Mouse (Mus musculus) forebrain, embryonic 10.5 days (tissue): ENCODE results near the gene Smoc1. TPM values are rescaled to one million over a fixed set of nuclear protein-coding genes. Genes with fewer than 3 reads are reported as not detected.

ENCODE experiments used
- DNase-seq: peaks from one replicate; pipeline ENCODE4 v3.0.0-alpha.2; 2017; ENCODE audit warnings: low spot score; ENCODE audit errors: extremely low spot score
- H3K27ac ChIP-seq: fragments of 300-500 bp; sonication (generic); 2 replicates; pipeline ENCODE4 v1.5.1; 2016; ENCODE audit warnings: mild to moderate bottlenecking
- H3K27me3 ChIP-seq: fragments of 300-500 bp; sonication (generic); 2 replicates; pipeline ENCODE4 v1.6.1; 2016; ENCODE audit warnings: mild to moderate bottlenecking; ENCODE audit not compliant: poor library complexity, severe bottlenecking
- H3K36me3 ChIP-seq: fragments of 300-500 bp; sonication (generic); replicated peaks from 2 replicates; pipeline ENCODE4 v1.6.1; 2016; ENCODE audit warnings: mild to moderate bottlenecking, moderate library complexity
- H3K4me1 ChIP-seq: fragments of 300-500 bp; sonication (generic); 2 replicates; pipeline ENCODE4 v1.6.1; 2016
- H3K4me3 ChIP-seq: fragments of 300-500 bp; sonication (generic); 2 replicates; pipeline ENCODE4 v1.5.1; 2016; ENCODE audit warnings: mild to moderate bottlenecking, moderate library complexity
- H3K9me3 ChIP-seq: fragments of 300-500 bp; sonication (generic); 2 replicates; pipeline ENCODE4 v1.6.1; 2016; ENCODE audit warnings: mild to moderate bottlenecking, moderate library complexity
- WGBS: fragments of 180-500 bp; shearing (Covaris S2); methylation state at CpG from one replicate; pipeline ENCODE4 v1.1.7; 2016; 5-methylcytosine and 5-hydroxymethylcytosine counted together
- polyA plus RNA-seq: library from polyadenylated mRNA; unstranded; fragments of >200 nt; fragmentation: Nextera tagmentation; extraction: Ambion mirVana; gene quantifications from 2 replicates; pipeline ENCODE4 v1.2.1, GENCODE M21; 2016

The Smoc1 gene
- polyA plus RNA-seq, 1 experiment from 2014 or later, result 15.9 TPM

- DNase-seq, result no peak
These were observed 97.2 kb downstream of the Smoc1 start for GRCm38 (mm10) chr12:81123793-81124192.

DNA sequence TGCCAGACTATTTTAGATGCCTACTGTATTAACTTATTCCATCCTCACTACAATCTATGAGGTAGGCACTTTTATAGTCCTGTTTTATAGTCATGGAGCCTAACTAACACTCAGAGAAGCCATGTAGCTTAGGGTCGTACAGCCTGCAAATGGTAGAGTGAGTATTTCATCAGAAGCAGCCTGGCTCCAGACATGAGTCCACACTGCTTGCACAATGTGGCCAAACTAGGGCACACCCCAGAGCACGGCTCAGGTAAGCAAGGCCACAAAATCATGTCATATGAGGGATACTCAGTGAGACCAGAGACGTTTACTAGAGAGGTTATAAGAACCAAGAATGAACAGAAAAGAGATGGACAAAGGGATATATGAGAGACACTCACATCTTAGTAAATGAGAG is 100.2 kb downstream of the Smoc1 start:
- Histone ChIP-seq H3K27me3 (no peaks in the 10 kb centered on the region), H3K36me3 (no peaks in the 10 kb centered on the region), H3K4me3 (no peak overlapping the region), H3K27ac (no peak overlapping the region), H3K4me1 (no peaks in the 10 kb centered on the region), H3K9me3 (no peaks in the 10 kb centered on the region)
- 89% methylated on average over 3 of the region's 3 CpGs for WGBS
- DNase-seq, result no peak

More at GRCm38 (mm10) chr12:81123793-81124192, 97.2 kb downstream of the Smoc1 start:
- peaks cover 5% of the 10 kb centered on the region; the same call in 1 of the 2 replicates for H3K9me3 ChIP-seq
- H3K36me3 ChIP-seq, result no peaks in the 10 kb centered on the region
- H3K27ac ChIP-seq, result no peak overlapping the region
- no peaks in the 10 kb centered on the region for H3K27me3 ChIP-seq
- no peaks in the 10 kb centered on the region for H3K4me1 ChIP-seq
- no peak overlapping the region for H3K4me3 ChIP-seq

- peaks cover 9% of the 10 kb centered on the region for H3K4me1 ChIP-seq
- no peaks in the 10 kb centered on the region for H3K27me3 ChIP-seq
- 92% methylated on average over 5 of the region's 5 CpGs for WGBS
- H3K27ac ChIP-seq, result no peak overlapping the region
- DNase-seq, result no peak
- no peaks in the 10 kb centered on the region for H3K36me3 ChIP-seq
- H3K4me3 ChIP-seq, result no peak overlapping the region
- no peaks in the 10 kb centered on the region for H3K9me3 ChIP-seq
These were observed 102.1 kb downstream of the Smoc1 start for GRCm38 (mm10) chr12:81128693-81129092.

DNA sequence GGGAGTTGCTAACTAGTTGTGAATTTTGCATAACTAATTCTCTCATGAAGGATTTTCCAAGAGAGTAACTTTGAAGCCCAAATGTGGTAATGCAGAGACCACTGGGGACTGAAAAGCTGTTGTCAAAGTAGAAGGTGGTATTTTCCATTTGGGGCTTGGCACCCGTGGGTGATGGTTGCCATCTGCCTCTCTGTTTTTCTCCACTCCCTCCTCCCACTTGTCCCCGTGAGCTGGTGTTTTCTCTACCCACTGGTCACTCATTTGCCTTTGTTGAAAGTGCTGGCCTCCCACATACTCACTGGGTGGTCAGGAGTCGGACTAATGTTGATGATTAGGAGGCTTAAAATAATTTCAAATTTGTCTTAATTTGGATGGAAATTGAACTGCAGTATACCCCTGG is 104.1 kb downstream of the Smoc1 start:
- no peaks in the 10 kb centered on the region for H3K9me3 ChIP-seq
- H3K27ac ChIP-seq, result no peak overlapping the region
- peaks cover 9% of the 10 kb centered on the region for H3K4me1 ChIP-seq
- no peaks in the 10 kb centered on the region for H3K27me3 ChIP-seq
- no peak overlapping the region for H3K4me3 ChIP-seq
- WGBS, result 77% methylated on average over 3 of the region's 3 CpGs
- no peaks in the 10 kb centered on the region for H3K36me3 ChIP-seq
- DNase-seq, result no peak

DNA sequence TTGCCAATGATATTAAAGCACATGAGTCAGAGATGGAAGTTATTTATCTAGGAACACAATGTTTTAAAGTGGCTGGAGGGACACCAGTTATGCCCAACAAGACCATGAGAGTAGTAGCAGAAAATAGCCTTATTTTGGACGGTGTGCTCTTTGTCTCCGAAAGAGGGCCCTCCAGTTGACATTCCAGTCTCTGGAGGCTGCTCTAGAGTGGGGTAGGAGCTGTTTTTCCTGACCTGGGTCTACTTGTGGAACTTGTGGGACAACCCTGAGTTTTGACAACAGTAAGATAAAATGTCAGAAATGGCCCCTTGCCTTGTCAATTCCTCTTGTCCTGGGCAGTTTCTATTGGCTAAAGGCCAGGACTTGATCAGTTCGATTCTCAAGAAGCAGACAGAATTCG is 104.5 kb downstream of the Smoc1 start:
- Histone ChIP-seq H3K36me3 (no peaks in the 10 kb centered on the region), H3K27me3 (no peaks in the 10 kb centered on the region), H3K4me3 (no peak overlapping the region), H3K4me1 (peaks cover 9% of the 10 kb centered on the region), H3K27ac (no peak overlapping the region), H3K9me3 (no peaks in the 10 kb centered on the region)
- DNase-seq, result no peak
- 81% methylated on average over 4 of the region's 4 CpGs for WGBS

GRCm38 (mm10) chr12:81133055-81133665 is 106.6 kb downstream of the Smoc1 start:
- 62% methylated on average over 4 of the region's 4 CpGs for WGBS
- H3K9me3 ChIP-seq, result no peaks in the 10 kb centered on the region
- no peak for DNase-seq
- no peaks in the 10 kb centered on the region; the same call in 1 of the 2 replicates for H3K36me3 ChIP-seq
- H3K27me3 ChIP-seq, result no peaks in the 10 kb centered on the region
- peaks cover 9% of the 10 kb centered on the region for H3K4me1 ChIP-seq
- peak overlapping the region; percentile 17; the same call in 1 of the 2 replicates for H3K27ac ChIP-seq
- H3K4me3 ChIP-seq, result no peak overlapping the region

GRCm38 (mm10) chr12:81138217-81138616 is 111.6 kb downstream of the Smoc1 start:
- Histone ChIP-seq H3K4me1 (peaks cover 25% of the 10 kb centered on the region), H3K27me3 (peaks cover 36% of the 10 kb centered on the region), H3K4me3 (no peak overlapping the region), H3K36me3 (no peaks in the 10 kb centered on the region; the same call in 1 of the 2 replicates), H3K9me3 (no peaks in the 10 kb centered on the region), H3K27ac (no peak overlapping the region)
- WGBS, result 91% methylated on average over 6 of the region's 6 CpGs
- DNase-seq, result no peak

GRCm38 (mm10) chr12:81139463-81139862 is 112.9 kb downstream of the Smoc1 start:
- WGBS, result 94% methylated on average over 6 of the region's 6 CpGs

DNA sequence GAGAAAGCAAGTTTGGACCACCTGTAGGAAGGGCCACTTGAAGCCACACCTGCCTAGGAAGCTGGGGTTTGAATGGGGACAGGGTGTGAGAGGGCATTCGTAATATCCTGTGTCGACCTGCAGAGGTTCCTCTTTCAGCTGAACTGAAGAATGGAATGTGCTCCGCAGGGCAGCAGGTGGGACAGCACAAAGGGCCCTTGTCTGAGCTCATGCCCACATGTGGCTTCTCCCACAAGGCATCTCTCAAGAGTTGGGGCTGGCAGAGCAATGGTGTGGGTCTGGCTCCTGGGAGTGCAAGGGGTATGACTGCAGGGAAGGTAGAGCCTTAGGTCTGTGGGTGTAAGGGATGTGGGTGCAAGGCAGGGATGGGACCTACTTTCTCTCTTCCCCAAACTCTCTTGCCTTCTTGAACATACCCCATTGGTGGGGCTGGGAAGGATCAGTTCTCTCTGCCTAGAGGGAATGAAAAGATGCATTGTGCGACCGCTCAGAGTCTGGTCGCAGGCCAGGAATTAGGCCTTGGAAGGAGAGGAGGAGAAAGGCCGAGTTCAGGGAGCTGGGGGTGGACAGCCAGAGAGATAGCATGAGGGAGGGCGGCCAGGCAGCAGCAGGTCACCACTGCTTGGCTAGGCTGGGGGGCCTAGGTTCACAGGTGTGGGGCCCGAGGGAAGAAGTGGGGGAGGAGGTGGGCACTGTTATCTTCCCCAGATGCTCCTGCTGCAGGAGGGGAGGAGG is 114.2 kb downstream of the Smoc1 start:
- H3K4me1 ChIP-seq, result peaks cover 30% of the 10 kb centered on the region
- H3K27me3 ChIP-seq, result peaks cover 61% of the 10 kb centered on the region
- H3K27ac ChIP-seq, result peak overlapping the region; percentile 79
- peak; percentile 45 for DNase-seq
- no peak overlapping the region for H3K4me3 ChIP-seq
- no peaks in the 10 kb centered on the region; the same call in 1 of the 2 replicates for H3K36me3 ChIP-seq
- 25% methylated on average over 9 of the region's 9 CpGs for WGBS
- H3K9me3 ChIP-seq, result no peaks in the 10 kb centered on the region

More at GRCm38 (mm10) chr12:81139463-81139862, 112.9 kb downstream of the Smoc1 start:
- Histone ChIP-seq H3K27me3 (peaks cover 48% of the 10 kb centered on the region), H3K36me3 (no peaks in the 10 kb centered on the region; the same call in 1 of the 2 replicates), H3K27ac (0 out of 2 replicates have a peak overlapping the region, but pooled peaks have one; percentile 3), H3K9me3 (no peaks in the 10 kb centered on the region), H3K4me3 (no peak overlapping the region), H3K4me1 (peaks cover 26% of the 10 kb centered on the region)
- no peak for DNase-seq

- H3K4me1 ChIP-seq, result peaks cover 35% of the 10 kb centered on the region
- 18% methylated on average over 7 of the region's 7 CpGs for WGBS
- no peaks in the 10 kb centered on the region for H3K9me3 ChIP-seq
- peaks cover 61% of the 10 kb centered on the region for H3K27me3 ChIP-seq
- no peaks in the 10 kb centered on the region; the same call in 1 of the 2 replicates for H3K36me3 ChIP-seq
- H3K27ac ChIP-seq, result peak overlapping the region; percentile 79
- H3K4me3 ChIP-seq, result no peak overlapping the region
- DNase-seq, result peak; percentile 30
These were observed 114.7 kb downstream of the Smoc1 start for GRCm38 (mm10) chr12:81141329-81141711.

DNA sequence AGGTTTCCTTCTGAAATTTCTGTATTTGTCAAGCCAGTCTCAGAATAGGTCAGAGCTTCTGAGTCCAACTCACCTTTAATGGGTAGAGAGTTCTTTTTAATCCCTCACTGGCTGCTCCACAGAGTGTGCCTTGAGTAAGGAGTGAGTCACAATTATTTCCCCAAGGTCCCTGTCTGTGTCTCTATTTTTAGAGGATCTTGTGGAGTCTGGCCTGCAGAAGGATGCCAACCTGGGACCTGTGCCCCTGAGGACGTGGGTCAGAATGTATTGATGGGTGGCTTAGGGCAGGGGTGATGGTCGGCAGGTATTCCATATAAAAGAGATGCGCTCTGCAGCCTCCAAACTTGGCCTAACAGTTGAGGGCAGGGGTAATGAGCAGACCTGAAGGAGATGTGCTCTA is 115.6 kb downstream of the Smoc1 start:
- Histone ChIP-seq H3K27me3 (peaks cover 61% of the 10 kb centered on the region), H3K4me3 (no peak overlapping the region), H3K4me1 (peaks cover 45% of the 10 kb centered on the region), H3K36me3 (no peaks in the 10 kb centered on the region; the same call in 1 of the 2 replicates), H3K27ac (no peak overlapping the region), H3K9me3 (no peaks in the 10 kb centered on the region)
- no peak for DNase-seq
- 90% methylated on average over 3 of the region's 3 CpGs for WGBS

GRCm38 (mm10) chr12:81144201-81144600 is 117.6 kb downstream of the Smoc1 start:
- peaks cover 79% of the 10 kb centered on the region for H3K27me3 ChIP-seq
- H3K36me3 ChIP-seq, result no peaks in the 10 kb centered on the region
- peaks cover 45% of the 10 kb centered on the region for H3K4me1 ChIP-seq
- 59% methylated on average over 10 of the region's 10 CpGs for WGBS
- no peak for DNase-seq
- no peak overlapping the region for H3K27ac ChIP-seq
- H3K9me3 ChIP-seq, result no peaks in the 10 kb centered on the region
- H3K4me3 ChIP-seq, result no peak overlapping the region
